Mouse (Mus musculus) embryo, embryonic 9.5 days (tissue): ENCODE data around the gene Vmn1r37.
"Not testable (repeated sequence)": the region's sequence is repeated elsewhere in the genome, so short reads cannot be mapped to it uniquely, and the experiment has no call there.

Source experiments
- DNase-seq: peaks from one replicate; pipeline ENCODE4 v3.0.0-alpha.2; 2017; ENCODE audit errors: extremely low spot score

Vmn1r37 gene

GRCm38 (mm10) chr6:66729082-66729481 lies at the start of gene Vmn1r37:
TSS of gene Vmn1r37 (plus strand) at chr6:66729382.
- DNase-seq, result not testable (repeated sequence)

GRCm38 (mm10) chr6:66685806-66686205 lies 43.4 kb upstream of the Vmn1r37 start, which contains the start of gene Vmn1r35:
TSS of gene Vmn1r35 (minus strand) at chr6:66685906.
- no peak for DNase-seq

GRCm38 (mm10) chr6:66708901-66709300 lies 20.3 kb upstream of the Vmn1r37 start:
- no peak for DNase-seq

- no peak for DNase-seq
Measured at GRCm38 (mm10) chr6:66713854-66714253, 15.3 kb upstream of the Vmn1r37 start.

DNA sequence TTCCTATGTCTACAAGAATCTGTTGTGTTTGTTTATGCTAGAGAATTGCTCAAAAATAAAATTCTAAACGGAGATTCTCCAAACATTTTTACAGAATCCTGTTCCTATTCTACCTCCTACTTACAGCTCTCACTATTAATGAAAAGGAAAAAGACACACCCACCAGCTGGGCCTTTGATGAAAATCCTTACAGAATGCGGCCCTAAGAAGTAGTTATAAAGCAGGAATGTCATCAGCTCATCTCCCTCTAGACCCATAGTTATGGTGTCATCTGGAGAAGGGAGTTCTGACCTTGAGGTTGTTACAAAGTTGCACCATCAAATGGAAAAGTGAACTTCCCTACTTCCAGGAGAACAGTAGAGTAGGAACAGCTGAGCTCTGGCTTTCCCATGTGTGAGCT lies 10.1 kb upstream of the Vmn1r37 start, which contains the start of gene Vmn1r36:
TSS of gene Vmn1r36 (minus strand) at position 101 of the 400 bp plus-strand sequence.
- not testable (repeated sequence) for DNase-seq

GRCm38 (mm10) chr6:66782527-66782926 lies 53.3 kb downstream of the Vmn1r37 start, which contains the start of gene Vmn1r38:
TSS of gene Vmn1r38 (minus strand) at chr6:66782627.
- not testable (repeated sequence) for DNase-seq
